Comparison of ENCODE assay signal across 9 mouse cellular contexts in genomic region chr10:43918696-43919608, GRCm38 (mm10). TPM values are rescaled to one million over a fixed set of nuclear protein-coding genes. Genes with fewer than 3 reads are reported as not detected.
DNase-seq lines count a peak whose midpoint lies in the region; ATAC-seq and TF ChIP-seq lines count a peak whose summit lies in the region.
"Had no signal": no experiment of that assay in that cellular context is flagged by ENCODE, and none has a peak within 500 bp of the region (broad histone marks: within the 10 kb centered on the region; RNA-seq: fewer than 3 reads in every experiment).

No protein-coding gene starts in this region.

- no peak for ATAC-seq in G1E (ENCODE audit: extremely low read depth, insufficient number of reproducible peaks, low FRiP score, poor library complexity, severe bottlenecking)

- peaks cover 5% of the 10 kb centered on the region; the same call in 1 of the 2 replicates for H3K4me1 ChIP-seq in G1E (ENCODE audit: insufficient read depth, low read depth, low read length)
- H3K4me1 ChIP-seq in forebrain, embryonic 10.5 days: no peaks in the 10 kb centered on the region
- H3K4me1 ChIP-seq: liver, embryonic 15.5 days had no signal

- no peaks in the 10 kb centered on the region for H3K27me3 ChIP-seq in G1E (ENCODE audit: insufficient read depth, low read length)
- no peaks in the 10 kb centered on the region for H3K27me3 ChIP-seq in forebrain, embryonic 10.5 days (ENCODE audit: poor library complexity, severe bottlenecking)
- H3K27me3 ChIP-seq: liver, embryonic 15.5 days had no signal

- peaks cover 72% of the 10 kb centered on the region for H3K36me3 ChIP-seq in G1E (replicated peaks)
- H3K36me3 ChIP-seq in forebrain, embryonic 10.5 days (replicated peaks): peaks cover 24% of the 10 kb centered on the region

- peak; percentile 38; the same call in 1 of the 2 replicates for TF ChIP-seq CTCF in G1E (IDR thresholded peaks at IDR 0.05; ENCODE audit: low read depth, low read length)

- no peak for DNase-seq in G1E (ENCODE audit: low spot score)
- peak; percentile 58 for DNase-seq in c-Kit-negative CD71-positive TER-119-positive erythroid progenitor cells, embryonic 14.5 days (ENCODE audit: low read depth, low spot score)
- DNase-seq in forebrain, embryonic 10.5 days (ENCODE audit: extremely low spot score, low spot score): peak; percentile 75
- DNase-seq in heart, postnatal 14 days: peak; percentile 77 to 87
- DNase-seq in layer of hippocampus, postnatal 10 days (ENCODE audit: low spot score in 2 of 2): peak; percentile 92
- DNase-seq in lung, postnatal 4 days: peak; percentile 65 to 86
- DNase-seq in retina, postnatal 7 days (ENCODE audit: low read depth, low spot score): peak; percentile 59
- peak; percentile 65 for DNase-seq in urinary bladder, adult 2 months (ENCODE audit: low spot score)

- H3K27ac ChIP-seq in forebrain, embryonic 10.5 days: no peak overlapping the region
- H3K27ac ChIP-seq: liver, embryonic 15.5 days had no signal

- WGBS in forebrain, embryonic 10.5 days: 42% methylated on average over 17 of the region's 17 CpGs

- H3K4me3 ChIP-seq in G1E (ENCODE audit: low read depth, low read length): no peak overlapping the region
- H3K4me3 ChIP-seq in forebrain, embryonic 10.5 days: no peak overlapping the region
- H3K4me3 ChIP-seq: liver, embryonic 15.5 days had no signal

- intact Hi-C loops in heart, postnatal 14 days (cut with DNase I): loop anchor here (1.0 kb wide), 1 partner anchor 345 kb away; no protein-coding TSS in a partner anchor

- H3K9me3 ChIP-seq in G1E (replicated peaks): no peaks in the 10 kb centered on the region
- H3K9me3 ChIP-seq in forebrain, embryonic 10.5 days: no peaks in the 10 kb centered on the region
- H3K9me3 ChIP-seq: liver, embryonic 15.5 days had no signal

RNA-seq across cellular contexts. Expression of gene Rtn4ip1, which starts 17.3 kb away (rescaled TPM):
- total RNA-seq in G1E (2014; fragmentation: Nextera tagmentation): 19.2 and 21.5 TPM in 2 replicates
- 5.4 and 6.9 TPM in 2 replicates for total RNA-seq in G1E (2017)
- 1.2 and 1.4 TPM in 2 replicates for polyA plus RNA-seq in G1E (2012)
- polyA plus RNA-seq in forebrain, embryonic 10.5 days (2016; fragmentation: Nextera tagmentation; extraction: Ambion mirVana): 22.0 and 23.5 TPM in 2 replicates
- total RNA-seq in heart, postnatal 14 days (2021): 10 to 100 TPM; 49.5 to 50.5 TPM
- total RNA-seq in layer of hippocampus, postnatal 10 days (2021): 10 to 100 TPM; 12.7 to 12.9 TPM
- polyA plus RNA-seq in urinary bladder, adult 2 months (2012; rRNA removed): 10.1 and 10.9 TPM in 2 replicates

RNA-seq across cellular contexts. Expression of gene Qrsl1, which starts 17.4 kb away (rescaled TPM):
- total RNA-seq in G1E (2014; fragmentation: Nextera tagmentation): 6.3 and 16.7 TPM in 2 replicates
- 8.2 and 8.7 TPM in 2 replicates for total RNA-seq in G1E (2017)
- polyA plus RNA-seq in G1E (2012): 1.7 and 2.8 TPM in 2 replicates
- polyA plus RNA-seq in forebrain, embryonic 10.5 days (2016; fragmentation: Nextera tagmentation; extraction: Ambion mirVana): 25.2 and 28.8 TPM in 2 replicates
- 10 to 100 TPM; 28.0 to 31.5 TPM for total RNA-seq in heart, postnatal 14 days (2021)
- 10 to 100 TPM; 15.6 to 17.3 TPM for total RNA-seq in layer of hippocampus, postnatal 10 days (2021)
- 11.8 and 14.9 TPM in 2 replicates for polyA plus RNA-seq in urinary bladder, adult 2 months (2012; rRNA removed)
